Mouse (Mus musculus) left cerebral cortex, adult 9 months (tissue): ENCODE data around the gene Mgea5.
A peak's percentile ranks its signal among the peaks of the same experiment; 100 is the strongest.

Source experiments
- DNase-seq, 2 experiments: peaks; one replicate each; pipeline ENCODE4 v3.0.0; 2022; ENCODE audit warnings: low spot score in 2 of 2

The Mgea5 gene

GRCm38 (mm10) chr19:45731658-45732057 is 52.0 kb downstream of the Mgea5 start:
- no peak for DNase-seq

DNA sequence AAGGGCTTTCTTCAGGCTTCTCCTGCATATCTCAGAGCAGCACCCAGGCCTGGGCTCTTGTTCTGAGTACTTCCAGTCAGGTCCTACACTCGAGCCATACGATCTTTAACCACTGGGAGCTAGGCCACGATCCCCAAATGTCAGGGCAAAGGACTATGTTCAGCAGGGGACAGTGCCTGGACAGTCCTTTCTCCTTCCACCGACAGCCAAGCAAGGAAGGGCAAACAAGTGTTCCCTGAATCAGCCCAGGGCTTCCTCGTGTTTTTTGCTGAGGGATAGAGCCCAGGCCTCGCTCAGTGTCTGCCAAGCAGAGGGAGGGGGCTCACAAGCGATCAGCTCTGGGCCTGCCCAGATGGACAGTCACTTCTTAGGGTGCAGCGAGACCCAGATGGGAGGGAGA is 53.6 kb downstream of the Mgea5 start:
- no peak for DNase-seq

GRCm38 (mm10) chr19:45727231-45727630 is 56.4 kb downstream of the Mgea5 start:
- no peak for DNase-seq

DNA sequence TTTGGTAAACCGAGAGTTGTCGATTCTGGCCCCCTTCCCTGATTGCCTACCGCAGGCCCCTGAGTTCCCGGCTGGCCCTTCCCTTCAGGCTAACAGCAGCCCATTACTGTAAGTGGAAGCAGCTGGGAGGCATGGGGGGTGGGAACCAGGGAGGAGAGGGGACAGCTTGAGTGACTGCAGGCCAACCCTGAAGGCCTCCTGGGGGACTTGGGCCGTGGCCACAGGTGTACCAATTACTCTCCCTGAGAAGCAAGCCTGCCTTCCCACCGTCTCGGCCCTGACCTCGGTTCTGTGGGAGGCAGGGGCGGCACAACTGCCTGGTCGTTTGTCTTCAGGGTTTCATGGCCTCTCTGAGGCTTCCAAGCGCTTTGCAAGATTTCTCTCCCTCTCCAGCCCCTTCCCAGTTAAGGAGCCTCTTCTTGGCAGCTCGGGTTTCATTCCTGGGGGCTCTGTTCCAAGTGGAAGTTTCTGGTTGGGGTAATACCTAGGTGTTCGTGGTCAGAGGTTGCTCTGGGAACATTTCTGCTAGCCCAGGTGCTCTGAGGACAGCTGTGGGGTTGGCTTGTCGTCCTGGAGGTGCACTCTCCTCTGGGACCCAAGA is 57.9 kb downstream of the Mgea5 start:
- no peak for DNase-seq

- DNase-seq = no peak
Observed at GRCm38 (mm10) chr19:45722188-45722587, 61.4 kb downstream of the Mgea5 start.

DNA sequence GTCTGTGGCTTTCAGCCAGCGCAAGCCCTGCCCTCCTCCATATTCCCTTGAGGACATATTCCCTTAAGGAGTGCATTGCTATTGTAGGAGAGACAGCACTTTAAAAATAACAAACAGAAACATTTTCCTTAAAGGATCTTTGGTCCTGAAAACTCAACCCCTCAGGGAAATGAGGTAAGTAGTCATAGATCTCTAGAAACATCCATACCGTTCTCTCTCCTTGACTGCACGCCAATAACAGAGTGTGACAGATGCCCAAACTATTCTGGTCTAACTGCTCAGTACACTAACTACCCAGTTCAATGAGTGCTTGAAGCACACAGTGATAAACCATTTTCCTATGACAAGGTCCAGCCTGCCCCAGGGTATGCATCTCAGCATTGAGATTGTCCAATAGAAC is 65.4 kb downstream of the Mgea5 start:
- no peak for DNase-seq

DNA sequence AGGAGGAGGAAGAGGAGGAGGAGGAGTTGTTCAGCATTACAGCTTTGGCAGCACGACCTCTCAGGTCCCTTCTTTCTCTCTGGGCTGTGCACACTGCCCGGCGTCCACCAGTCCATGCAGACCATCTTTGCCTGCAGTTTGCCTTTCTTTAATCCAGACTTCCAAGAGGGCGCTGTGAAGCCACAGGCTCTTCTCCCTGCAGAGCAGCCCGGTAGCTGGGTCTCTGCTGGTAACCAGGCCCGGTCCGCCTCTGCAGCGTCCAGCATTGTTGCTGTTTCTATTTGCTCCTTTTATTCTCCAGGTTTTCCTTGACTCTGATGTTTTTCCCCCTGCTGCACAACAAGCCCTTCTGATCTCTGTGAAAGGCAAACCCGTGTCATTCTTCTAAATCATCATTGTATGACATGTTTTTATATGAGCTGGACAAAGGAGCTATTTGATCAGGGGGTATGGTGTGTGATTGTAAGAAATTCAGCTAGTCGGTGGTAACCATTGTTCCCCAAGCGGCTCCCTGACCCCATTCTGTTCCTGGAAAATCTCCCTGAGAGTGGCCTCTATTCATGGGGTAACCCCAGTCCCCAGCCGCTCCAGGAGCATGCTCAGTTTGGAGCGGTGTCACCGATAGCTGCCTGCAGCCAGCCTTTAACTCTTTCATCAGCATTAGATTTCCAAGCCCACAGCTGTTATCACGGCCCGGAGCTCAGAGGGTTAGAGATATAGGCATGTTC is 66.0 kb downstream of the Mgea5 start:
- peak in 1 of 2 experiments; percentile 46 for DNase-seq

- DNase-seq = no peak
Observed at GRCm38 (mm10) chr19:45708704-45709103, 74.9 kb downstream of the Mgea5 start.
